Mouse (Mus musculus): ENCODE measurements around the gene Fam234a.
A peak's percentile ranks its signal among the peaks of the same experiment; 100 is the strongest.
"Not testable (repeated sequence)": the region's sequence is repeated elsewhere in the genome, so short reads cannot be mapped to it uniquely, and the experiment has no call there.

Gene Fam234a

DNA sequence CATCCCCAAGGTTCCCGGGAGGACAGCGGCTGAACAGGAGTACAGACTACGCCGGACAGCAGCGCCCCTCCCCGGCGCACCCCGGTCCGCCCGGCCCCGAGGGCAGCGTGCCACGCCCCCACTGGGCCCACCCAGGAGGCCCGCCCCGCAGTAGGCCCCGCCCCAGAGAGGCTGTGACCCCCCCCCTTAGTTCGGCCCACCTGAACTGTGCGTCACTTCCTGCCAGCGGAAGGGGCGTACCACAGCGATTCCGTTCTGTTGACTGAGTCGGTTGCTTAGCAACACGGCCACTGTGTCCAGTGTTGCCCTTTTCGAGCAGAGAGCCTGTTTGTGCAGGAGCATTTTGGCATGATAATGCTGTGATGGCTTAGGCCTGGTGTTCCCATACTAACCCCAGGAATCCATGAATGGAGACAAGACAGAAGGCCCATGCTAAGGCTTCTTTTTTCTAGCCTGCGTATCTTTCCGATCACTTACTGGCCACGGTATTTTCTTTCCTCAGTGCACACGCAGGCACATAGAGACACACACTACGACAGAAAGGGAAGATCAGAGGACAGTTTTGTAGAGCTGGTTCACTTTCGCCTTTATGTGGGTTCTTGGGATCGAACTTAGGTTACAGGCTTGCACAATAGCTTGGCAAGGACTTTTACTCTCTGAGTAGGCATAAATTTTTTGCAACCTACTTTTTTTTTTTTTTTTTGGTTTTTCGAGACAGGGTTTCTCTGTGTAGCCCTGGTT lies at the start of gene Fam234a:
Gene Fam234a, minus strand, starts transcription at position 142 of the 741 bp plus-strand sequence.
- peak; percentile 99 for DNase-seq (ENCODE audit: low read depth, low spot score)

DNA sequence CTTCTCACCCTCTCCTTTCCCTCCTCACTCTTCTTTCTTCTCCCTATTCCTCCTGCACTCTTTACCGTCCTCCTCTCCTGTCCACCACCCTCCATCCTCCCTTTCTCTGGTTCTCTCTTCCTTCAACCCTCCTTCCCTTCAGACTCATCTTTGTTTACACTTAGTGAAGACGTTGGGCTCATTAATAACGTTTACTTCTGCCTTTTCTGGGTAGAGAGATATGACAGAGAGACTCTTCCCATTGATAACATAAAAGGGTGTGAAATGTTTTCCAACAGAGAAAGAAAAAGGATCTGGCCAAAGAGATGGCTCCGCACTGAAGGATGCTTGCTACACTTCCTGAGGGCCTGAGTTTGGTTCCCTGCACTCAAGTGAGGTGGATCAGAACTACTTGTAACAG lies 45.4 kb upstream of the Fam234a start:
- DNase-seq (ENCODE audit: low read depth, low spot score): no peak

DNA sequence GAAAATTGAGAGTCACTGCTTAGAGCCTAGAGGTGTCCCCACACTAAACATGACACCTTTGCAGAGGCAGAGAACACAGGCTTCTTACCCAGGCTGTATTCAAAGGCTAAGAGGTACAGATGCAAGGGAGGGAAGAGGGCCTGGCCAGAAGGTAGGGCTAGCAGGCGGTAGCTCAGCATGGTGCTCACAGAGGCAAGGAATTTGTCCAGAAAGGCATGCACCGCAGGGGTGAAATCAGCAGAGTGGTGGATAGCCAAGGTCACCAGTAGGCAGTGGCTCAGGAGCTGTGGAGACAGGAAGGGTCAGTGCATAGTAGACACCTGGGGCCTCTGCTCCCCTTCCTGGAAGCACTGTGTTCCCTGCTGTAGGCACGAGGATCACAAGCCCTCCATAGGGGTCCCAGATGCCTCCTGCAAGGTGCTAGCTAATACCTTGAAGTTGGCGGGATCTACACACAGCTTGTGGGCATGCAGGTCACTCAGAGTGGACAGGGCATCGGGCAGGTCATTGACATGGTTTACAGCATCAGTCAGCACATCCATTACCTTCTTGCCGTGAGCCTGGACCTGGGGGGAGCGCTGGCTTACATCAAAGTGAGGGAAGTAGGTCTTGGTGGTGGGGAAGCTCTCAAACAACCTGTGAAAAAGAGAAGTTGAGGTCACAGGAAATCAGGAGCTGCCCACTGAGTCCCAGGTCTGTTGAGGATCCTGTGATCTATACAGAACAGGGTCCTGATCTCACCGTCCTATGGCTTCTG lies 42.3 kb upstream of the Fam234a start:
- DNase-seq (ENCODE audit: low read depth, low spot score): peak; percentile 35

DNA sequence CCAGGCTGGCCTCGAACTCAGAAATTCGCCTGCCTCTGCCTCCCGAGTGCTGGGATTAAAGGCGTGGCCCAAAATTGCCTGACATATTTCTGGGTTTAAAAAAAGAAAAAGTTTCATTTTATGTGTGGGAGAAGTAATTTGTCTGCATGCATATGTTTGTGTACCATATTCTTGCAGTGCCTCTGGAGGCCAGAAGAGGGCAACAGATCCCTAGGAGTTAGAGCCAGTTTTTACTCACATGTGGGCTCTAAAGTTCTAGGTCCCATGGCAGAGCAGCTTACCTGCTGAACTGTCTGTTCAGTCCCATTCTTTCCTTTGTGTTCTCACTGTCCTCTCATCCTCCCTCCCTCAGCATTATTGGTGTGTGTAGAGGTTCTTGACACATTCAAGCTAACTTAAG lies 32.7 kb upstream of the Fam234a start:
- peak; percentile 46 for DNase-seq (ENCODE audit: low read depth, low spot score)

DNA sequence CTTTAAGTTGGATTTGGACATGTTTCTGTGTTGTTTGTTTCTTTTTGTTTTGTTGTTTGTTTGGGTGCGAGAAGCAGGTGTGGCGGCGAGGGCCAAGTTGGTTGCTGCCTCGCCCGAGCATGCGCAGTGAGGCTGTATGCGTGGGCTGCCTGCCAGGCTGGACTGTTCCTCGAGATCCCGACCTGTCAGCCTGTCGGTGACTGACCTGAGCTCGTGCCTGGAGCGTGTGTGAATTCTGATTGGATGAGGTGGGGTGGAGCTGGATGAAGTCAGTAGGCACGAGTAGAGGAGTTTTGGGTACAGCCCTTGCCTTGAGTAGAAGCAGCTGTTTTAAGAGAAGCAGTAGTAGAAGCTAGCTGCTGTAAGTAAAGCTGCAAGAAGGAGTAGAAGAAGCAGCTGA lies 31.9 kb upstream of the Fam234a start:
- DNase-seq (ENCODE audit: low read depth, low spot score): no peak

DNA sequence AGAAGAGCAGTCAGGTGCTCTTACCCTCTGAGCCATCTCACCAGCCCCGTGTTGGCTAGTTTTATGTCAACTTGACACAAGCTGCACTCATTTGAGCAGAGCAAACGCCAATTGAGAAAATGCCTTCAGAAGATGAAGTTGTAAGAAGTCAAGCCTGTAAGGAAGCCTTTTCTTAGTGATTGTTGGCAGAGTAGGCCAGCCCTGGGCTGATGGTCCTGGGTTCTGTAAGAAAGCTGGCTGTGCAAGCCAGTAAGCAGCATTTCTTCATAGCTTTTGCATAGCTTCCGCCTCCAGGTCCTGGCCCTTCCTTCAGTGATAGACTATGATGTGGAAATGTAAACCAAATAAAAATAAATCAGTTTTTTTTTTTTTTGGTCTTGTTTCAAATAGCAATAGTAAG lies 28.5 kb upstream of the Fam234a start:
- DNase-seq (ENCODE audit: low read depth, low spot score): no peak

DNA sequence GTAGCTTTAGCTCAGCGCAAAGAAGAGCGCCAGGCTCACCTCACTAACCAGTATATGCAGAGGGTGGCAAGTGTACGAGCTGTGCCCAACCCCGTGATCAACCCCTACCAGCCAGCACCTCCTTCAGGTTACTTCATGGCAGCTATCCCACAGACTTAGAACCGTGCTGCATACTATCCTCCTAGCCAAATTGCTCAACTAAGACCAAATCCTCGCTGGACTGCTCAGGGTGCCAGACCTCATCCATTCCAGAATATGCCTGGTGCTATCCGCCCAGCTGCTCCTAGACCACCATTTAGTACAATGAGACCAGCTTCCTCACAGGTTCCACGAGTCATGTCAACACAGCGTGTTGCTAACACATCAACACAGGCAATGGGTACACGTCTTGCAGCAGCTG lies 25.5 kb upstream of the Fam234a start:
- DNase-seq (ENCODE audit: low read depth, low spot score): not testable (repeated sequence)

DNA sequence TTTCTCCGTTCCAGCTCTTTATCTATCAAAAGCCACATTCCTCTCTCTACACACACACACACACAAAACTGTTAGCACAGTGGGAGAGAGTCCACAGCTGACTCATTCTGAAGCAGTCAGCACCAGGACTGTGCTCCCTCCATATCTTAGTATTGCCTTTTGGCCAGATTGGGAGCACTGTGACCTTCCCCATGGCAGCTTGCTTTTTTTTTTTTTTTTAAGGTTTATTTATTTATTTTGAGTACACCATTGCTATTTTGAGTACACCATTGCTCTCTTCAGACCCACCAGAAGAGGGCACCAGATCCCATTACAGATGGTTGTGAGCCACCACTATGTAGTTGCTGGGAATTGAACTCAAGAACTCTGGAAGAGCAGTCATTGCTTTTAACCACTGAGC lies 24.8 kb upstream of the Fam234a start:
- no peak for DNase-seq (ENCODE audit: low read depth, low spot score)

DNA sequence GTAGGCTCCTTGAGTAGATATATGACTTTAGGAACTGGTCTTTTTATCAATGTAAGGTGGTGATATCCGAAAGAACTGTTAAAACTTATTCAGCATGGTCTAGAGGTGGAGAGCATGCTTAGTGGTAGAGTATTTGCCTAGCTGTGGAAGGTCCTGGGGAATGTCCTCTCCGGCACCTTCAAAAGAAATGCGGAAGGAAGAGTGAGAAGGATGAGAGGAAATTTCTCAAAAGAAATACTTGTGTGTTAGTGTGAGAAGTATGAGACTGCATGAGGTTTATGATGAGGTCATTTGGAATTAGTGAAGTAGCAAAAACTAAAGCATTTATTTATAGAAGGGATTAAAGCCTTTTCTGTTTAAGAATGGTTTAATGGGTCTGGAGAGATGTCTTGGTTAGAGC lies 18.3 kb upstream of the Fam234a start:
- DNase-seq (ENCODE audit: low read depth, low spot score): no peak

DNA sequence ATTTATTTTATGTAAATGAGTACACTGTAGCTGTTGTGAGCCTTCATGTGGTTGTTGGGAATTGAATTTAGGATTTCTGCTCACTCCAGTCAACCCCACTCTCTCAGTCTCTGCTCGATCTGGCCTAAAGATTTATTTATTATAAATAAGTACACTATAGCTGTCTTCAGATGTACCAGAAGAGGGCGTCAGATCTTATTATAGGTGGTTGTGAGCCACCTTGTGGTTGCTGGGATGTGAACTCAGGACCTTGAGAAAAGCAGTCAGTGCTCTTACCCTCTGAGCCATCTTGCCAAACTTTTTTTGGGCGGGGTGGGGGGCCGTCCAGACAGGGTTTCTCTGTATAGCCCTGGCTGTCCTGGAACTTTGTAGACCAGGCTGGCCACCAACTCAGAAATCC lies 17.8 kb upstream of the Fam234a start:
- no peak for DNase-seq (ENCODE audit: low read depth, low spot score)

DNA sequence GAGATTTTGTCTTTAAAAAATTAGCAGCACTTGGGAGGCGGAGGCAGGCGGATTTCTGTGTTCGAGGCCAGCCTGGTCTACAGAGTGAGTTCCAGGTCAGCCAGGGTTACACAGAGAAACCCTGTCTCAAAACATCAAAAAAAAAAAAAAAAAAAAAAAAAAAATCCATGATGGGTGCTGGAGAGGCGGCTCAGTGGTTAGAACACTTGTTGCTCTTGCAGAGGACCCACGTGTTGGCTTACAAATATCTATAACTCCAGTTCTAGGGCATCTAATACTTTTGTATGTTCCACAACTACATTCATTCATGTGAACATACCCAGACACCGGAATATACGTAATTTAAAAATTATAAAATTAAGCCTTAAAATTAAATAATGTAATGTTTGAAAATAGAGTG lies 11.3 kb upstream of the Fam234a start:
- DNase-seq (ENCODE audit: low read depth, low spot score): no peak

DNA sequence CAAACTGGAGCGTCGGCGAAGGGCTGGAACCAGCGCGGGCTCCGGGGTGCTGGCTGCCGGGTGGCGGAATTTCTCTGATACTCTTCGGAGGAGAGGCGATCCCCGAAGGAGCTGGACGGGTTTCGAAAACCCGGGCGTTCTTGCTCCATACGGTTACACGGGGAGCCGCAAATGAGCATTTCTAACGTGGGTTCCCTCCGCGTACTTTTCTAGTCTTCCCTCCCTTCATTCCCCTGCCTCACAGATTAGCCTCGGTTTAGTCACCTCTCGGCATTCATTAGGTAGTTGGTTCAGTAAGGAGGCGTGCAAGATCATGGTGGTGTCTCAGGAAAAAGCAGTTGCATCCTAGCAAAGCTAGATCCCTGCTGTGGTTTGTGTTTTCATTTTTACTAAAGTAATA lies 9.4 kb upstream of the Fam234a start:
- DNase-seq (ENCODE audit: low read depth, low spot score): no peak

DNA sequence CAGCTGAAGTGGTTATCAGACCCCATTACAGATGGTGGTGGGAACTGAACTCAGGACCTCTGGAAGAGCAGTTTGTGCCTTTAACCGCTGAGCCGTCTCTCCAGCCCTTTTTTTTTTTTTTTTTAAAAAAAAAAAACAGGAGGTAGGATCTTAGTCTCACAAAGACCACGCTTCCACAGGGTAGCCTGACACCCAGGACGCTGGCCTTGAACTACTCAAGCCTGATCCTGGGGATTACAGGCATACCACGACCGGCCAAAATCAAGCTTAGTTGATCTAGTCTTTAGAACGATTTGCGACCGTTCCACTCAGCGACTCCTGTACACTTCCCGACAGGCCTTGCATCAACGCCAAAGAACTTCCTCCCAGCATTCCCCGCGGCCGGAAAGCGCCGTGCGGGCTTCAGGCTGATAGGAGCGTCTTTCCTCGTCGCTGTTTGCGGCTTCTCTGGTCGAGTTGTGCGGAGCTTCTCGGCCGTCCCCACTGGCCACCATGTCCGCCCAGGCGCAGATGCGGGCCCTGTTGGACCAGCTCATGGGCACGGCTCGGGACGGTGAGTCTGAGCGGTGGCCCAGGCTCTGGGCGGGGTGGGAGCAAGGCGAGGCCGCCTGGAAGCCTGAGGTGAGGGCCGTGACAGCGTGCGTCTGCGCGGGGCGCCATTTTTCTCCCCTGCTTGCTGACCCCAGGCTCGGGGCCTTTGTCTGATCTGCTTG lies 8.7 kb upstream of the Fam234a start, which contains the start of gene Luc7l:
Gene Luc7l, plus strand, starts transcription at position 358 of the 713 bp plus-strand sequence.
- DNase-seq (ENCODE audit: low read depth, low spot score): peak; percentile 99

DNA sequence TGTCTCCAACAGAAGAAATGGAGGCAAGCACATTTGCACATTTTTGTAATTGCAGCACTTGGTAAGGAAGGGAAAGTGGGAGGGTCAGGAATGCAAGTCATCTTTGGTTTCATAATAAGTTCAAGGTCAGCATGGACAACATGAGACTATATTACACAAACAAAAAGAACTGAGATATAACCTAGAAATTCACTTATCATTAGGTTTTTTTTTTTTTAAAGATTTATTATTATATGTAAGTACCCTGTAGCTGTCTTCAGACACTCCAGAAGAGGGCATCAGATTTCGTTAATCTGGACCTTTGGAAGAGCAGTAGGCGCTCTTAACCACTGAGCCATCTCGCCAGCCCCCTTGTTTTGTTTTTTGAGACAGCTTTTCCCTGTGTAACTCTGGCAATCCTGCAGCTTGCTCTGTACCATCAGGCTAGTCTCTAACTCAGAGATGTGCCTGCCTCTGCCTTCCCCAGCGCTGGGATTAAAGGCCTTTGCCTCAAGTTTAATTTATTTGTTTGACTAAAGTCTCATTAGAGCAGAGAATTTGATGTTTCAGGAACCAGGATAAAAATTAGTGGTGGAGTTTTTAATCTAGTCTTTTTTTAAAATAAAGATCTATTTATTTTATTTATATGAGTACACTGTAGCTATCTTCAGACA lies 8.0 kb upstream of the Fam234a start:
- DNase-seq (ENCODE audit: low read depth, low spot score): no peak

DNA sequence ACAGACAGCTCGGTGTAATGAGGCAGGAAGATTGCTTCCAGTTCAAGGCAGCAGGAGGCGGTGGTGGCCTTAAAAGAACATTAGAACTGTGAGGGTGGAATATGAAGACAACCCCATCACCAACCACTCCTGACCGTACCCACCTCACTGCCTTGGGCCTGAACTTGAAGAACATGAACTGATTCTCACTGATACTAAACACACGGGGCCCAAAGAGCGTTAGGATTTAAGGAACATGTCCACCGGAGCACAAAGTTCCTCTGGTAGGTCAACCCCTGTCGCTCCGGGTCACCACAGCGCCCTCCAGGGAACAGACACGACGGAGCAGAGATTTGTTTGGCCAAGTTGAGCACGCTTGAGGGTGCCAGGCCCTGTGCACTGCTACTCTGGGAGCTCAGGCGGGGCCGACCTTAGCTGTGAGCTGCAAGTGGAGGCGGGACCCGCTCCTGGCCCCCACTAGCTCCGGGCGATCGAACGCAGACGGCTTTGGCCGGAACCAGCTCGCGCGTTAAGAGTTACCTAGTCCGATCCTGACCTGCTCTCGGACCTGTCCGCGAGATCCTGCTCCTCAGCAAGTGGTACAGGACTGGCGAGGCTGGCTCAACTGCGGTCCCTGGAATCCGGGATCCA lies 456 bp downstream of the Fam234a start:
- peak; percentile 80 for DNase-seq (ENCODE audit: low read depth, low spot score)

DNA sequence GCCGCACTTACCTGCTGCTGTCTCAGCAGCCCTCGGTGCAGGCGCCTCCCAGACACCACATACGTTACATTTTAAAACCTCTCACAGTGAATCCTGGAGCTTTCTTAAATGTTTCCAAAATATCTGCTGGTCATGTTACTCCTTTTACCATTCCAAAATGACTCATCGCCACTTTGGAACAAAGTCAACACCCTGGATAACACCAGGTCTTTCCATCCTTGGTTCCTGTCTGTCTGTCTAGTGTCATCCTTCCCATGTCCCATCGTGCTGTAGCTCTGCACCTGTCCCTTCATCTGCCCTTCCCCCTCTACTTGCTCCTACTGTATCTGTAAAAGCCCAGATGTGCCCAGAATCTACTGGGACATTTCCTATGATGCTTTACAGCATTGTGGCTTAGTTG lies 3.1 kb downstream of the Fam234a start:
- DNase-seq (ENCODE audit: low read depth, low spot score): no peak

DNA sequence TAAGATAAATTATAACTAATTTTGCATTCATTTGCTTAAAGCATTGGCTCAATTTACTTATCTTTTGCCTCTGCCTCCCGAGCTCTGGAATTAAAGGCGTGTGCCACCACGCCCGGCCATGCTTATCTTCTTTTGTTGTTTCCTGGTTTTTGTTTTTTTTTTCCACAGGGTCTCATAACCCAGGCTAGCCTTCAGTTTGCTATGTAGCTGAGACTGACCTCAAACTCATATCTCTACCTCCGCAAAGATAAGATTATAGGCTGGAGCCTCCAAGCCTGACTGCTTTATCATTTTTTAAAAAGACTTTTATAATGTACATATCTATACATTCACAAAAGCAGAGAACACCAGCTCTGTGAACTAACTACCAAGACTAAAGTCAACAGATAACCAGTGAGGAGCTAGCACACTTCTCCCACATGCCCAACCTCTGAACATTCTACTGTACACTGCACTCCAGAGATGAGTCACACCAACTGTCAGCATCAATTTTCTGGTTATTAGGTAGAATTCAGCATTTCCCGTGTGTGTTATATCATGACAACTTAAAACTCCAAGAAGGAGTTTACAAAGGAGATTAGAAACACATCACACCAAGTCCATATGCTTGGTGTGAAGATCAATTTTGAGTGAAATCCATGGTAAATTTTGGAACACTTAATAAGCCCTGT lies 3.8 kb downstream of the Fam234a start:
- no peak for DNase-seq (ENCODE audit: low read depth, low spot score)

DNA sequence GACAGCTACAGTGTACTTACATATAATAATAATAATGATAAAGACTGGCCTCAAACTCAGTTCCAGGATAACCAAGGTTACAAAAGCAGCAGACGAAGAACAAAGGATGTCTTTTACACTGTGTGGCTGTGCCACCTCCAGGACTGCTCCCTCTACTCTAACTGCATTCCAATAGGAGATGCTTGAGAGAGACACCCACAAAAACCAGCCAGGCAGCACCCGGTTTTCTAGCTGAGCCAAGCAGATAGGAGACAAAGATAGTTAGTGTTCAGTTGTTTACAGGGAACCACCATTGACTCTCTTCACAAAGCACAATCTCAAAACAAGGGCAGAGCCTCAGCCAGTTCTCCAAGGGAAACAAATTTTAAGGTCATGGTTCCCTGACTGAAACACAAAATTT lies 4.5 kb downstream of the Fam234a start:
- peak; percentile 83 for DNase-seq (ENCODE audit: low read depth, low spot score)

DNA sequence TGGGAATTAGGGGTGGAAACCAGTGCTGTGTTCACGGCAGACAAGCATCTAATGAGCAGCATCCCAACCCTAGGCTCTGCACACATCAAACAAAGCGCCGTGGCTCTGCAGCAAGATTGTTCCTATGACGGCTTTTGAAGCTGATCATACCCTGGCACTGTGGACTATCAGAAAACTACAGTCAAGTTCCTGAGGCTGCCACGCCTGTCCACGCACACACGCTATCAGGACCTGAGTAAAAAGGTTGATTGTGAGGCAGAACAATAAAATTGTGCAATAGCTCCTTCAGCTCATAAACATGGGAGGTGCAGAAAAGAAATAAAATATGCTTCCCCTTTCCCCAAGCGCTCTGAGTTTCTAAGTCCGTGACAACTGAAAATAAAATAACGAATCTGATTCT lies 6.4 kb downstream of the Fam234a start:
- DNase-seq (ENCODE audit: low read depth, low spot score): no peak

DNA sequence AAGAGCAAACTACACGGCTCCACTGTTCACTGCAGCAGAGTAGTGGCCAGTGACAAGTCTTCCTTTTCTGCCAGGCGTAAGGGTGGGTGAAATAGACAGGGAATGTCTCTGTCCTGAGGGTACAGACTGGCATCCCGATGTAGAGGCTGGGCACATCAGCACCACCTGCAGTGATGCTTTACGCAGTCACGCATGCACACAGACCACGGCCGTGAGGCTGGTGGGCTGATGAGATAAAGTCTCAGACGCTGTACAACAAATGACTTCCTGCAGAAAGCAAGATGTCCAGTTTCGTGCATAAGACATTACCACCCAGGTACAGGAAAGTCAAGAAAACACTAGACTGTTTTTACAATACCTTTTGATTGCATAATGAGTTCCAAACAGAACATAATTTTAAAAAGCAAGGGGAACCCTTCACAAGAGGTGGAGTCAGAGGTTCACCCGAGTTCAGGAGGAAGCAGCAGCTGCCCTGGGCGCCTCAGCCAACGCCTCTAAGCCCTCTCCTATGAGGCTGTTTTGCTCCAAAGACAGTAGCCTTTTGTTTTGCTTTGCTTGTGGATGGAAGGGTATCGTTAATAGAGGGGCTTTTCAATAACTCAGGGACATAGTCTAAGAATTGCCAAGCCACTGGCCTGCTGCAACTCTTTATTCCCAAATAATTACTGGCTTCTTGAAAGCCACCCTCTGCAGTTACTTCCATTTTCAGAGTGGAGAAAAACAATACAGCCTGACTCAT lies 8.8 kb downstream of the Fam234a start:
- DNase-seq (ENCODE audit: low read depth, low spot score): peak; percentile 60
